Mouse (Mus musculus) CD4-positive naive resting alpha-beta T cell, adult 76 days (primary cell): ENCODE results near the gene Castor1. TPM values are rescaled to one million over a fixed set of nuclear protein-coding genes. Genes with fewer than 3 reads are reported as not detected.

Source experiments
- total RNA-seq: library from RNA; stranded (reverse); gene quantifications from one replicate; pipeline ENCODE4 v1.2.4, GENCODE M21; 2023

The Castor1 gene
- 12.9 TPM for total RNA-seq

DNA sequence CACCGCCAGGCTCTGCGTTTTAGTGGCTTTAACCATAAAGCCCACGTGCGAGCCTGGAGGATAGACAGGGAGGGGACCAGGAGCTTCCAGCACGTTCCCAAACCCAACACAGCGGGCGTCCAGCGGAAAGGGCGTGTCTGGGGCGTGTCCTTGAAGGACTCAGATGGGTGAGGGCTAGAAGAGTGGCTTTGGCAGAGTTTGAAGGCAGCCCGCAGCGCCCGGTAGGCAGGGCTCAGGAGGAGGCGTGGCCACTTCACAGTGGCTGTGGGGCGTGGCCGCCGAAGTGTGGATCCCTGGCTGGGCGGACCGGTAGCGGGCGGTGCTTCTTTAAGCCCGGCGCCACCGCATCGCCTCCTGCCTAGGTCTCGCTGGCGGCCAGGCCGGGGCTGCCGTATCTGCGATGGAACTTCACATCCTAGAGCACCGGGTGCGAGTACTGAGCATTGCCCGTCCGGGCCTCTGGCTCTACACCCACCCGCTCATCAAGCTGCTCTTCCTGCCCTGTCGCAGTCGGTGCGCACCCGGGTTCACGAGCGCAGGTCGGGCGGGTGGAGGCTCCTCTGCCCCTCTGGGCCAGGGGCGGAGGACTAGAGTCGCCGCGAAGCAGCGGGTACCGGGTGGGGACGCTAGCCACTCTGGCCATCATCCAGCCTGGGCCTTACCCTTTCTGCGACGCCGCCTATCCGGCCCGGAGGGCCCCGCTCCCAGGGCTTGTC, at the start of gene Castor1:
Castor1 (plus strand) TSS at position 312 of the 716 bp plus-strand sequence.

DNA sequence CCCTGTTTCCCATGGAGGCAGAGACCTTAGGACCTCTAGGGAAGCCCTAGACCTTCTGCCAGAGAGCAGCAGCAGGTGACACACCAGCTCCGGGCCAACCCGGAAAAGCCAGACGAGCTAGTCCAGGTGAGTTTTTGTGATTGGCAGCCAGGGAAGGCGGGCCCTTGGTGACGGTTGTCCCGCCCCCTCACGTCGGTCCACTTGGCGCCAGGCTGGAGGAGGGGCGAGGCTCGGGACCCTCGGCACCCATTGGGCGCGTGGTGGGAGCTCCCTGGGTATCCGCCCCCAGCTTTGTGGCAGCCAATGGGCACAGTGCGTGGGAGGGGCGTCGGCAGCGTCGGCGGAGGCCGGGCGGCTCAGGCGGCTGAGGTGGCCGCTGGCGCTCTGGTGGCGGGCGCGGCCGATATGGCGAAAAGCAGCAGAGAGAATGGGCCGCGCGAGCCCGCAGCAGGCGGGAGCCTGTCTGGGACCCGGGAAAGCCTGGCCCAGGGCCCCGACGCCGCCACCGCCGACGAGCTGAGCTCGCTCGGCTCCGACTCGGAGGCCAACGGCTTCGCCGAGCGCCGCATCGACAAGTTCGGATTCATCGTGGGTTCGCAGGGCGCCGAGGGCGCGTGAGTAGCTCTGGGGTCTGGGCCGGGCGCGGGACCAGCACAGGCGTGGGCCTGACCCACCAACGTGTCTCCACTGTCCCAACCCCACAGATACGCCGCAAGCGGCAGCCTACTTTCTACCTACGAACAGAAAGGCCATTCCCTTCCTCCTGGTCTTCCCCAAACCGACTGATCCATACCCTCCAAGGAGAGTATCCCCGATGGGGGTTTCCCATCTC, 31.3 kb upstream of the Castor1 start, which contains the start of gene Tbc1d10a:
Tbc1d10a (plus strand) TSS at position 304 of the 832 bp plus-strand sequence.

DNA sequence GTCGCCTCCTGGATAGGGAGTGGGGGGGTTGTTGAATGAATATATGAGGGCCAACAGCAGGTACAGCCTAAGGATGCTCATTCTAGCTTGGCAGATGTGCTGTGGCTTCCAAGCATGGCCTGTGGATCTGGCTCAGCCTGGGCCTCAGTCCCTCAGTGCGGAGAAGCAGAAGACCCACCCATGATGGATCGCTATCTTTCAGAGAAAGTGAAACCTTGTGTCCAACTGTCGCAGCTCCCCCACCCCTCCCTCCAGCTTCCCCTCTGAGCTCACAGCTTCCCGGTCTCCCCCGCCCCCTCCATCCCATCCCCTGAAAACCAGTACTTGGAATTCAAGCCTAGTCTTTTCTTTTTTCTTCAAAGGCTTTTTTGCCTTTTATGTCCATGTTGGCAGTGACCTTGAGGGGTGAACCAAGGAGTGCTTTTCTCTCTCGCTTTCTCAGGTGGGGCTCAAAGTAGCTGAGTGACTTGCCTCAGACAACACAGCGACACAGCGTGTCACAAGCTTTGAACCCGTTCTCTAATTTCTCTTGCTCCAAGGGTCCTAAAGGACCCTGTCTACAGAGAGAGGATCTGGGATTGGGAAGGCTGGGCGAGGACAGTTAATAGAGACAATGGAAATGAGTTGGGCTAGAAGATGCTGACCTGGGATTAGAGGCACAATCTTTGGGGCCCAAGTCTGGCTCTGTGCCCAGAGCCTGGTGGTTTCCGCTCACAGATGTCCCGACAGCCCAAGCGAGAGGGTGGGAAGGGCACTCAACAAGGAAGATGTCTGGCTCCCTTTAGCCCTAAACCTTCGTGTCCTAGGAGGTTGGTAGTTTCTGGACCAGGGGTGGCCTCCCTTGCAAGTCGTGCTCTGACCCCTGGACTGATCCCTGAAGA, 17.9 kb downstream of the Castor1 start, which contains the start of gene Osm:
Osm (plus strand) TSS at position 756 of the 881 bp plus-strand sequence.

DNA sequence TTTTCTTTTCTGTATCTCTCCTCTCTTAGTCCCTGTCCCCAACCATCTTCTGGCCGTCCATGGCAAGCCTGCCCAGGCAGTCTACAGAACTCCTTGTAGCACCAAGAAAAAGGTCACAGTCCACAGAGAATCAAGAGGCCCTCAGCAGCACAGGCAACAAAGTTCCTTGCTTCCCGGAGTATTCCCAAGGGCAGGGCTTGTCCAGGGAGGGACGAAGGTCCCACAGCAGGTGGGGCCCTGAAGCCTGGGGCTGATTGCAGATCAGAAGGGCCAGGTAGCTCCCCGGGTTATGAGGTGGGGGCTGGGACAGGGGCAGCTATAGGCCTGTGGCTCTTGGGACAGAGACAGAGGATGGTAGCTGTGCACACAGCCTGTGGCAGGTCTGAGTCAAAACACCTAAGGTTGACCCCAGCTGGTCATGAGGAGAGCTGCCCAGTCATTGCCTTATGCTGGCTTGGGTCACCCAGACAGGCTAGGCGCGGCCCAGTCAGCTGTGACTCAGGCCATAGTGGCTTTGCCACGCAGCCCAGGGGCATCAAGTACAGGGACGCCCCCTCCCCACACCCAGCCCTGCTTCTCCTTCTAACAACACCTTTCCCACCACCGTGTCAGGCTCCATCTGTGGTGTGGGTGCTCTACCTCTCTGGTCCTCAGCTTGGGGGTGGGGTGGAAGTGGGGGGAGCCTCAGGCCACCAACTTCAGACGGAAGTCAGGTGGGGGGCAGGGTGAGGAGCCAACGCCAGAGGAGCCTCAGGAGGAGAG, 39.0 kb downstream of the Castor1 start, which contains the start of gene Lif:
Lif (plus strand) TSS at position 712 of the 762 bp plus-strand sequence.

Other genes starting within 250 kb of the Castor1 start
- not detected for gene 4930556J24Rik, start 241.4 kb upstream of the Castor1 start, total RNA-seq
- not detected for gene Gal3st1, start 234.6 kb upstream of the Castor1 start, total RNA-seq
- not detected for gene Sec14l4, start 186.8 kb upstream of the Castor1 start, total RNA-seq
- not detected for gene Sec14l3, start 153.4 kb upstream of the Castor1 start, total RNA-seq
- gene Mtfp1, start 122.8 kb upstream of the Castor1 start, total RNA-seq = 2.6 TPM
- gene Sec14l2, start 94.8 kb upstream of the Castor1 start, total RNA-seq = 0.88 TPM
- 18.4 TPM for gene Rnf215, start 83.0 kb upstream of the Castor1 start, total RNA-seq
- 6.1 TPM for gene Ccdc157, start 57.9 kb upstream of the Castor1 start, total RNA-seq
- 54.8 TPM for gene Sf3a1, start 57.9 kb upstream of the Castor1 start, total RNA-seq
- gene Tbc1d10a, start 31.4 kb upstream of the Castor1 start, total RNA-seq = 62.8 TPM
- 12.0 TPM for gene Osm, start 18.2 kb downstream of the Castor1 start, total RNA-seq
- gene Lif, start 39.3 kb downstream of the Castor1 start, total RNA-seq = 0.18 TPM
- 0.47 TPM for gene Hormad2, start 222.9 kb downstream of the Castor1 start, total RNA-seq